Mouse (Mus musculus): ENCODE measurements around the gene Zfp866. TPM values are rescaled to one million over a fixed set of nuclear protein-coding genes. Genes with fewer than 3 reads are reported as not detected.

The Zfp866 gene
- polyA plus RNA-seq, 1 experiment from 2014 or later, result 17.6 TPM

- ChIA-PET POLR2A (no interaction called here), CTCF (interaction anchor here (0.9 kb wide), 1 partner anchor 14 kb away, joined by 4 read pairs; no protein-coding TSS in a partner anchor)
- no peaks in the 10 kb centered on the region for H3K27me3 ChIP-seq
- TF ChIP-seq CTCF (IDR thresholded peaks at IDR 0.05), result no peak
- in situ Hi-C loops (cut with MboI; ENCODE audit: low pct_unique_long_range_greater_than_20kb), result no loop called here
- DNase-seq (ENCODE audit: low read depth, low spot score) (no peak), ATAC-seq (no peak)
Measured at GRCm38 (mm10) chr8:69775149-69775534, 15.8 kb downstream of the Zfp866 start.

DNA sequence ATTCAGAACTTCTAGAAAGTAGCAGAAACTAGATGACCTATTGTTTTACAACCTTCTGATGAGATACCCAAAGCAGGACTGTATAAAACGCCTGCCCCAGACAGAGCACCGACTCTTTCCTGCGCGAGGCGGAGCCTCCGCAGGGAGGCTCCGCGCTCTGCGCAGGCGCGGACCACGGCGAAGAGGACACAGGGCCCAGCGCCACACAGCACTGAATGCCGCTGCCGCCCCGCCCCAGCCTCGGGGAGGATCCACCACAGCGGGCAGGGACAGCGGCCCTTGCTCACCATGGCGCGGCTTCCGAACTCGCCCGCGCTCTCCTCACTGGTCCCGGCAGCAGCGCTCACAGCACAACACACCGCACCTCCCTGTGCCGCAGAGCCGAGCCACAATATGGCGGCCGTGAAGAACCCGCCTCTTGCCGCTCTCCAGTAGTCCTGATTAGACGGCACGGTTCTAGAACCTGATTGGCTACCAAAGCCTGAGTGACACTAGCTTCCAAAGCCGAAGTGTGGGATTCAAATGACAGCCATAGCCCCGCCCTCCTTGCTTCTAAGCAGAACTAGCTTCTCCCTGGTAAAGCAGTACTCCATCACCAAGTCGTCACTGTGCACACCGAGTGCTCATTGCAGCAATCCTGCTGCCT, 16.4 kb downstream of the Zfp866 start, which contains the start of gene Gm20422:
Gm20422 (minus strand) TSS at position 384 of the 646 bp plus-strand sequence.
- ChIA-PET POLR2A (interaction anchor here (0.8 kb wide), 1 partner anchor 16 kb away, joined by 9 read pairs; no protein-coding TSS in a partner anchor), CTCF (interaction anchor here (0.9 kb wide), 1 partner anchor 15 kb away, joined by 4 read pairs; no protein-coding TSS in a partner anchor)
- TF ChIP-seq CTCF (IDR thresholded peaks at IDR 0.05), result no peak
- in situ Hi-C loops (cut with MboI; ENCODE audit: low pct_unique_long_range_greater_than_20kb), result no loop called here
- ATAC-seq, result peak; percentile 100
- peak; percentile 82 for DNase-seq (ENCODE audit: low read depth, low spot score)
- H3K27me3 ChIP-seq, result no peaks in the 10 kb centered on the region

DNA sequence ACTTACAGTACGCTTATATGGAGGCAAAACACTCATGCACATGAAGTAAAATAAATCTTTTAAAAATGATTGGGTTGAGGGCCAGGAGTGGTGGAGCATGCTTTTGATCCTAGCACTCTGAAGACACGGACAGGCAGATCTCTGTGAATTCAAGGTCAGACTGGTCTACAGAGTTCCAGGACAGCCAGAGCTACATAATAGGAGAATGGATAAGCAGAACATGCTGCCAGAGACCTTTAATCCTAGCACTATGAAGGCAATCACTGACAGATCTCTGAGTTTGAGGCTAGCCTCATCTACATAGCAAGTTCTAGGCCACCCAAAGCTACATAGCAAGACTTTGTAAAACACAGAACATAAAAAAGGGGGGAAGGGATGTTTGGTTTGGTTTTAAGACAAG, 18.9 kb downstream of the Zfp866 start:
- H3K27me3 ChIP-seq, result no peaks in the 10 kb centered on the region
- in situ Hi-C loops (cut with MboI; ENCODE audit: low pct_unique_long_range_greater_than_20kb), result no loop called here
- no peak for DNase-seq (ENCODE audit: low read depth, low spot score)
- ChIA-PET CTCF (interaction anchor here (1.8 kb wide), 1 partner anchor 22 kb away, joined by 4 read pairs; the partner anchor contains the start of gene Zfp963), POLR2A (no interaction called here)
- no peak for TF ChIP-seq CTCF (IDR thresholded peaks at IDR 0.05)
- ATAC-seq, result no peak

GRCm38 (mm10) chr8:69771221-69771620, 19.8 kb downstream of the Zfp866 start:
- TF ChIP-seq CTCF (IDR thresholded peaks at IDR 0.05), result no peak
- ChIA-PET CTCF (interaction anchor here (1.7 to 1.9 kb wide), 3 partner anchors 13 to 24 kb away, joined by 4 to 5 read pairs (median 4); partner anchors contain the start of gene Zfp963), POLR2A (no interaction called here)
- no peak for DNase-seq (ENCODE audit: low read depth, low spot score)
- in situ Hi-C loops (cut with MboI; ENCODE audit: low pct_unique_long_range_greater_than_20kb), result no loop called here
- ATAC-seq, result no peak
- H3K27me3 ChIP-seq, result no peaks in the 10 kb centered on the region

DNA sequence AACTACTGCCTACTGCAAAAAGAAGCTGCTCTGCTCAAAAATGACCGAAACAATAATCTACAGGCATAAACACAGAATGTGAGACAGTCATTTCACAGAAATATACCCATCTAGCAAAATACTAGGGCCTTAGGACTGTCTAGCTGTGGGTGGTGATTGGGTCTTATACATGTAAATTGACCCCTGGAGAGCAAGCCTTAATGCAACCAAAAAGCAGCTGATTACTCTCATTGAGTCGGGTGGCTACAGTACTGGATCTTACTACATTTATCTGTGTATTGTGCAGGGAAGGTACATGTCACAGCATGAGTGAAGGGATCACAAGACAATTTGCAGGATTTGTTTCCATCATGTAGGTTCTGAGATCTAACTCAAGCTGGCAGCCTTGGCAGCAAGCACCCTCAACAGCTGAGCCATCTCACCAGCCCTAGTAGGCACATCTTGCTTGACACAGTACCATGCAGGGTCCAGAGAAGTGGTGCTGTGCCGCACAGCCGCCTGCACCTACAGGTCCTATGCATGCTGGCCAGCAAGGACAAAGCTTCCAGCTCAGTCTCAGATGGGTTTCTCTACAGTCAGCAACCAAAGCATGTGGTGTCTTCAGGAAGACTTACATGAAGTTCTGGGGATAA, 29.0 kb downstream of the Zfp866 start:
- in situ Hi-C loops (cut with MboI; ENCODE audit: low pct_unique_long_range_greater_than_20kb), result no loop called here
- no peak for TF ChIP-seq CTCF (IDR thresholded peaks at IDR 0.05)
- ChIA-PET POLR2A (no interaction called here), CTCF (no interaction called here)
- H3K27me3 ChIP-seq, result no peaks in the 10 kb centered on the region
- ATAC-seq, result no peak
- no peak for DNase-seq (ENCODE audit: low read depth, low spot score)

- TF ChIP-seq CTCF (IDR thresholded peaks at IDR 0.05), result no peak
- in situ Hi-C loops (cut with MboI; ENCODE audit: low pct_unique_long_range_greater_than_20kb), result no loop called here
- ChIA-PET CTCF (interaction anchor here (0.7 to 2.3 kb wide), 4 partner anchors 9 to 38 kb away, joined by 3 to 5 read pairs (median 4); partner anchors contain the start of gene Zfp963), POLR2A (interaction anchor here (0.7 kb wide), 1 partner anchor 22 kb away, joined by 3 read pairs; no protein-coding TSS in a partner anchor)
- DNase-seq (ENCODE audit: low read depth, low spot score) (no peak), ATAC-seq (no peak)
- no peaks in the 10 kb centered on the region for H3K27me3 ChIP-seq
Measured at GRCm38 (mm10) chr8:69758316-69758715, 32.7 kb downstream of the Zfp866 start.

- ChIA-PET CTCF (interaction anchor here (1.2 kb wide), 1 partner anchor 19 kb away, joined by 4 read pairs; no protein-coding TSS in a partner anchor), POLR2A (no interaction called here)
- in situ Hi-C loops (cut with MboI; ENCODE audit: low pct_unique_long_range_greater_than_20kb), result no loop called here
- ATAC-seq (no peak), DNase-seq (ENCODE audit: low read depth, low spot score) (no peak)
- no peak for TF ChIP-seq CTCF (IDR thresholded peaks at IDR 0.05)
- H3K27me3 ChIP-seq, result no peaks in the 10 kb centered on the region
Measured at GRCm38 (mm10) chr8:69752437-69752836, 38.5 kb downstream of the Zfp866 start.

DNA sequence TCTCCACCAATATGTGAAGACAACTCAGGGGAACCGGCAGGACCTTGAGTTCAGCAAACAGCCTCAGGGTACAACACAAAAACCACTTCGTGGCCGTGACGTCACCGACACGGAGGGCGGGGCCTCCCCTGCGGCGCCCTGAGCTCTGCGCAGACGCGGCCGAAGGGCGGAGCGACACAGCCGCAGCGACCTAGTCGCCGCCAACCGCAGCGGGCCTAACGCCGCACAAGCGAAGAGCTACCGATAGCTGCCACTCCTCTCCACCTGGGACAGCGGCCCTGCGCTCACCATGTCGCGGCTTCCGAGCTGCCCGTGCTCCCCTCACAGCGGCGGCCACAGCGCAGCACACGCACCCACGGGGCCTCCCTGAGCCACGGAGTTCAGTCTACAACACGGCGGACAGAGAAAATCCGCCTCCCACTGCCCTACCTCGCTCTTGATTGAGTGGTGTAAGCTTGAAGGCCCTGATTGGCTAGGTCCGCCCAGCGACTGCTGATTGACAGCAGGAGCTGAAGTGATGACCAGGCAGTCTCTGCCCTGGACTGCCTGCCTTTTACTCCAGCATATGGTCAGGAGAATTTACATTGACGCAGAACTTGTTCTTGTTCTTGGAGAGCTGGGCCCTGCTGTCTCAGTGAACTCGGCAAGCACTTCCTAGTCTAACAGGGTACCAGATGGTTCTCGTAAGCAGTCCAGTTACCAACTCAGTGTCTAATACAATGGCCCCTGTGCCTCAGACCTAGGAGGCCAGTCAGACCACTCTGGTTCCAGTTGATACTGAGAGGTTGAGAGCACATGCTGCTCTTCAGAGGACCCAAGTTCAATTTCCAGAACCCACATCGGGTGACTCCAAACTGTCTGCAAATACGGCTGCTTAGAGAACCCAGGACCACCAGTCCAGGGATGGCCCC, 41.2 kb downstream of the Zfp866 start, which contains the start of gene Zfp963:
Zfp963 (minus strand) TSS at position 427 of the 911 bp plus-strand sequence.
- ChIA-PET CTCF (interaction anchor here (0.7 to 1.2 kb wide), 3 partner anchors 9 to 125 kb away, joined by 3 to 5 read pairs (median 4); partner anchors contain the start of gene Zfp868), POLR2A (interaction anchor here (0.7 to 1.4 kb wide), 3 partner anchors 32 to 41 kb away, joined by 3 to 9 read pairs (median 4); partner anchors contain the start of genes Atp13a1 and Zfp866)
- ATAC-seq (peak; percentile 100), DNase-seq (ENCODE audit: low read depth, low spot score) (peak; percentile 64)
- H3K27me3 ChIP-seq, result no peaks in the 10 kb centered on the region
- TF ChIP-seq CTCF (IDR thresholded peaks at IDR 0.05), result no peak
- in situ Hi-C loops (cut with MboI; ENCODE audit: low pct_unique_long_range_greater_than_20kb), result no loop called here

- POLR2A ChIA-PET, result no interaction called here
- in situ Hi-C loops (cut with MboI; ENCODE audit: low pct_unique_long_range_greater_than_20kb), result no loop called here
Measured at GRCm38 (mm10) chr8:69741231-69741630, 49.7 kb downstream of the Zfp866 start.

DNA sequence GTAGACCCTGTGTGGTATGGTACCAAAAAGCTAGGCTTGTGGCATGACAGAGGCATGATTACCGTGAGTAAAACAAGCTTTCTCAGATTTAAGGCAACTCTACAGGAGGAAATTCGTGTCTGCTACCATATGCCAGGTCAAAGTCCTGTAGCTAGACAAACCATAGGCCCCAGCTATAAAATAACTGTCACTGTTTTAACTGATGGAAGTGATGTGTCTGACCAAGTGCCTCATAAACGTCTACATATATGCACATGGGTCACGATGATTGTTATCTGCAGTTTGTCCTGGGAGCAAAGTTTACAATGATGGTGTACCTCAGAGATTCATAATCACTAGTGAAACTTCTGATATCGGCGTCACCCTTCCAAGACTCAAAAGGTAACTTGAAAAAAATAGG, 50.2 kb downstream of the Zfp866 start:
- no peak for TF ChIP-seq CTCF (IDR thresholded peaks at IDR 0.05)
- no peak for DNase-seq (ENCODE audit: low read depth, low spot score)
- in situ Hi-C loops (cut with MboI; ENCODE audit: low pct_unique_long_range_greater_than_20kb), result no loop called here
- ChIA-PET CTCF (interaction anchor here (0.9 to 2.0 kb wide), 2 partner anchors 22 to 115 kb away, joined by 3 to 5 read pairs; partner anchors contain the start of gene Zfp868), POLR2A (no interaction called here)
- no peaks in the 10 kb centered on the region for H3K27me3 ChIP-seq
- ATAC-seq, result no peak

More at GRCm38 (mm10) chr8:69741231-69741630, 49.7 kb downstream of the Zfp866 start:
- DNase-seq (ENCODE audit: low read depth, low spot score) (no peak), ATAC-seq (no peak)
- CTCF ChIA-PET, result no interaction called here
- no peak for TF ChIP-seq CTCF (IDR thresholded peaks at IDR 0.05)
- no peaks in the 10 kb centered on the region for H3K27me3 ChIP-seq
